Mouse (Mus musculus) G1E (cell line): ENCODE measurements at regions not wholly inside any gene's neighbourhood (a gene's known extent, or its start where the extent isn't known, plus 50 kb on each side); places are given as distances from the start of the nearest gene placed in this dataset.

ENCODE experiments used
- ATAC-seq: 2 replicates; pipeline ENCODE4 v1.8.0; 2016; ENCODE audit warnings: mild to moderate bottlenecking; ENCODE audit not compliant: insufficient number of reproducible peaks, poor library complexity, low FRiP score, severe bottlenecking; ENCODE audit errors: extremely low read depth
- DNase-seq: peaks from one replicate; pipeline ENCODE4 v3.0.0; 2012; ENCODE audit warnings: low spot score
- H3K27me3 ChIP-seq: 2 replicates; pipeline ENCODE4 v1.6.1; 2012; ENCODE audit warnings: mild to moderate bottlenecking, low read length, inconsistent platforms; ENCODE audit not compliant: insufficient read depth
- H3K36me3 ChIP-seq: replicated peaks from 2 replicates; pipeline ENCODE3; 2012; ENCODE audit warnings: mild to moderate bottlenecking, inconsistent platforms
- H3K4me1 ChIP-seq: 2 replicates; pipeline ENCODE4 v1.6.1; 2012; ENCODE audit warnings: low read depth, low read length, inconsistent platforms, mixed read lengths; ENCODE audit not compliant: insufficient read depth
- H3K4me3 ChIP-seq: 2 replicates; pipeline ENCODE4 v1.5.1; 2012; ENCODE audit warnings: low read depth, mild to moderate bottlenecking, inconsistent platforms, low read length, moderate library complexity, mixed read lengths
- H3K9me3 ChIP-seq: replicated peaks from 2 replicates; pipeline ENCODE4 v1.6.1; 2012; ENCODE audit warnings: inconsistent platforms
- CTCF ChIP-seq: IDR thresholded peaks from 2 replicates; pipeline ENCODE4 v1.5.1; 2012; ENCODE audit warnings: low read depth, low read length, inconsistent platforms, mixed read lengths
- GATA1 ChIP-seq: IDR thresholded peaks from 2 replicates; pipeline ENCODE4 v1.6.1; 2012; ENCODE audit warnings: borderline replicate concordance, low read length, inconsistent platforms, mixed read lengths
- GATA2 ChIP-seq: IDR thresholded peaks from 2 replicates; pipeline ENCODE4 v1.6.1; 2012; ENCODE audit warnings: low read depth, low read length, inconsistent platforms, borderline replicate concordance
- POLR2AphosphoS5 ChIP-seq: IDR thresholded peaks from 2 replicates; pipeline ENCODE4 v1.6.1; 2012; ENCODE audit warnings: low read depth, low read length, inconsistent platforms; ENCODE audit not compliant: insufficient replicate concordance
- TAL1 ChIP-seq: conservative IDR thresholded peaks from 2 replicates; pipeline ENCODE4 v1.6.1; 2012; ENCODE audit warnings: low read depth, low read length, inconsistent platforms, mixed read lengths

DNA sequence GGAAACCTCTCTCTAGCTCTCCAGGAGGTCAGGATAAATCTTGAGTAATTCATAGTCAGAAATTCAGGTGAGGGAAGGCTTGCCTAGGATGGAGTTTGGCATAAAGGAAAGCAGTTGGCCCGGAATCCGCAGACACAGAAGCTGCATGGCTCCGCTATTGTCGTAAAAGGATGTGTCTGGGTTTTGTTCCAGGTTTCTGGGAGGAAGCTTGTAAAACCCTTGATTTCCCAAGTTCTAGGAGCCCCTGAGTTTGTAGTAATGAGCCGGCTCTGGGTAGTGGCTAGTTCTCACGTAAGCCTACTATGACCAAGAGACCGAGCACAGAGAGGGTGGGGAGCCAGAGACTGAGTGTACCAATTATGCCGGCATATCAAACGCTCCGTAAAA, 52.7 kb upstream of the Gm21915 start:
- H3K4me1 ChIP-seq: no peaks in the 10 kb centered on the region
- ATAC-seq (no peak), DNase-seq (no peak)
- H3K36me3 ChIP-seq: no peaks in the 10 kb centered on the region
- H3K27me3 ChIP-seq: no peaks in the 10 kb centered on the region
- TF ChIP-seq TAL1: no peak
- no peak for TF ChIP-seq POLR2AphosphoS5
- TF ChIP-seq CTCF: no peak
- no peak for TF ChIP-seq GATA2
- no peak for TF ChIP-seq GATA1
- H3K4me3 ChIP-seq: no peak overlapping the region
- H3K9me3 ChIP-seq: peaks cover 4% of the 10 kb centered on the region; the same call in 1 of the 2 replicates

GRCm38 (mm10) chr9:40617036-40617675, 53.3 kb upstream of the Gm21915 start:
- Histone ChIP-seq H3K4me3 (no peak overlapping the region), H3K9me3 (peaks cover 4% of the 10 kb centered on the region; the same call in 1 of the 2 replicates), H3K4me1 (no peaks in the 10 kb centered on the region), H3K36me3 (no peaks in the 10 kb centered on the region), H3K27me3 (no peaks in the 10 kb centered on the region)
- ATAC-seq (no peak), DNase-seq (no peak)
- no peak for TF ChIP-seq POLR2AphosphoS5
- TF ChIP-seq CTCF: no peak
- no peak for TF ChIP-seq GATA2

DNA sequence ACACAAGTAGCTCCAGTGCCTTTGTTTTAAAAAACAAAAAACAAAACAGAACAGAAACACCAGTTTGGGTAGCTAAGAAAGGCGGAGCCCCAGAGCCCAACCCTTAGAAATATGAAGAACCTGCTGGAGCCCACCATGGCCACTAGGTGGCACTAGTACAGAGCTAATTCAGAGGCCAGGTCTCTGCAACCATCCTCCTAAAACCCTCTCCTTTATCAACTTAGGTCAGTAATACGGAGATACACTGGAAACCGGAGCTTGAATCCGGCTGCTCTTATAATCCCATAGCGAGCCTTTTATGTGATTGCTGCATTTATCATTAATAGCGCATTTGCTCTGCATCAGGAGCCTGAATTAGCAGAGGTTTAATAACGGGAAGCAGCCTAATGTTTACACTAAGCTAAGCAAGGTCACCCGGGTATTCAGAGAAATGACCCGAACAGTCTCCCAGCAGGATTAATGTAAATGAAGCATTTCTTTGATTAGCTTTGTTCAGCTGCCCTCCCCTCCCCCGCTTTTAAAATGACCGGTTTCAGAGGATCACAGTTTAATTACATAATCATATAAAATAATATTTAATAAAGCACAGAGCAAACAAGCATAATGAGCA, 53.9 kb upstream of the Gm21915 start:
- Histone ChIP-seq H3K27me3 (no peaks in the 10 kb centered on the region), H3K4me3 (no peak overlapping the region), H3K9me3 (peaks cover 6% of the 10 kb centered on the region; the same call in 1 of the 2 replicates), H3K4me1 (no peaks in the 10 kb centered on the region), H3K36me3 (no peaks in the 10 kb centered on the region)
- peak; percentile 26; the same call in 1 of the 2 replicates for TF ChIP-seq CTCF
- no peak for TF ChIP-seq GATA2
- no peak for ATAC-seq
- peak; percentile 10 for DNase-seq

DNA sequence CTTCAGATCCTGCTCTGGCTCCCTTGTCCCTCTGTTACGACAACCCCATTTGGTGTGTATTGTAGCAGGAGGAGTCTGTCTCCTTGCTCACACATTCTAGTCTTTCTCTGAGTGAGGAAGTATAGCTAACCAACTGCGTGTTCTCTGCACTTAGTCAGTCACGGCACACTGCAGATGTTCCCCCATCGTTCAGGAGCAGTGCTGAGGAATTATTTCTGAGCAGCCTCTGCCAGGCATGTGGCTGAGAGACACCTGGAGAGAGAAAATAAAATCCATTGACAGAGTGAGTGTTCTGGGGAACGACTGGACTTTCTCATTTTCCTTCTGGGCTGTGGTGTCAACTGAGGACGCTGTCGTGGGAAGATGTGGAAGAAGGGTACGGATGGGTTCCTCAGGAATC, 54.5 kb upstream of the Gm21915 start:
- Histone ChIP-seq H3K36me3 (no peaks in the 10 kb centered on the region), H3K27me3 (no peaks in the 10 kb centered on the region), H3K9me3 (peaks cover 6% of the 10 kb centered on the region; the same call in 1 of the 2 replicates), H3K4me1 (no peaks in the 10 kb centered on the region), H3K4me3 (no peak overlapping the region)
- ATAC-seq (no peak), DNase-seq (no peak)
- TF ChIP-seq CTCF: no peak
- no peak for TF ChIP-seq GATA1
- TF ChIP-seq GATA2: no peak
- no peak for TF ChIP-seq TAL1
- no peak for TF ChIP-seq POLR2AphosphoS5

- H3K4me3 ChIP-seq: no peak overlapping the region
- no peak for DNase-seq
- H3K9me3 ChIP-seq: peaks cover 6% of the 10 kb centered on the region; the same call in 1 of the 2 replicates
- no peak for ATAC-seq
- no peaks in the 10 kb centered on the region for H3K36me3 ChIP-seq
- TF ChIP-seq CTCF (no peak), TAL1 (no peak)
- no peaks in the 10 kb centered on the region for H3K27me3 ChIP-seq
- H3K4me1 ChIP-seq: no peaks in the 10 kb centered on the region
These were observed 56.3 kb upstream of the Gm21915 start for GRCm38 (mm10) chr9:40614071-40614470.

DNA sequence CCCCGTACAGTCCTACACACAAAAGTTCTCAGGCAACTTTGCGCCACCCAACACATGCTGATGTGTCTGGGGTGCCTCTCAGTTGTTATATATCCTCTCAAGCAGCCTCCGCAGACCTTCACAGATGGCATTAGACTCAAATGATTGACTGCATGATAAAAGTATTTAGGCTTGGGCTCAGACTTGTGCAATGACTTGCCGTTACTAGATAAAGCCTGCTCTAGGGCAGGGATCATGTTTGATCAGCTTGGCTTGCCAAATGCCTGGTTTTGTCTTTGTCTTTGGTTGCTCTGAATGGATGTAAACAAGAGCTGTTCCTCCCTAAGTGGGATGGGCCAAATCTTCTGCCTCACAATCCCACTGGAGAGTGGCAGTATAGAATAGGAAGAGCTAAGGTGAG, 57.2 kb upstream of the Gm21915 start:
- H3K9me3 ChIP-seq: peaks cover 6% of the 10 kb centered on the region; the same call in 1 of the 2 replicates
- H3K36me3 ChIP-seq: no peaks in the 10 kb centered on the region
- no peaks in the 10 kb centered on the region for H3K4me1 ChIP-seq
- TF ChIP-seq CTCF: no peak
- TF ChIP-seq GATA1: no peak
- no peak for TF ChIP-seq POLR2AphosphoS5
- TF ChIP-seq GATA2: no peak
- TF ChIP-seq TAL1: no peak
- DNase-seq (no peak), ATAC-seq (no peak)
- H3K4me3 ChIP-seq: no peak overlapping the region
- H3K27me3 ChIP-seq: no peaks in the 10 kb centered on the region

DNA sequence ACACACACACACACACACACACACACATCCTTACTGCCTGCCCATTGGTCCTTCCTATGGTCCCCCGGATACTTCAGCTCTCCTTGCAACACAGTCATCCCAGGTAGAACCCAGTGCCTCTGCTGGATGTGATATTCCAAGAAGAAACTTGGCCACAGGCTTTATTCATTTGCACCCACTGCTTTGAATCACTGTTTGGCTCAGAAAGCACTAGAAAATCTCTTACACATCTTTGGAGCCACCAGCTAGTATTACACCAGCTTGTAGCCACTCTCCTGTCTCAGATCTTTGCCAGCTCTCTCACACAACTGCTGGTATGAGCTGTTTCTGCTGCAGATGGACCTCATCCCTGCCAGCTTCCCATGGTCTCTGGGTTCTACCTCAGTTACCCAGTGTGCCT, 57.7 kb upstream of the Gm21915 start:
- DNase-seq: no peak
- no peak for TF ChIP-seq GATA1
- no peak for TF ChIP-seq CTCF
- no peak for TF ChIP-seq GATA2
- no peak for TF ChIP-seq POLR2AphosphoS5
- TF ChIP-seq TAL1: no peak
- Histone ChIP-seq H3K36me3 (no peaks in the 10 kb centered on the region), H3K27me3 (no peaks in the 10 kb centered on the region), H3K4me3 (no peak overlapping the region), H3K9me3 (peaks cover 9% of the 10 kb centered on the region), H3K4me1 (no peaks in the 10 kb centered on the region)
- ATAC-seq: no peak
